Mouse (Mus musculus) neutrophil, adult 59 days (primary cell): ENCODE data around the gene Supt20. TPM values are rescaled to one million over a fixed set of nuclear protein-coding genes. Genes with fewer than 3 reads are reported as not detected.

ENCODE experiments used
- total RNA-seq, 2 experiments: library from RNA; stranded (reverse); gene quantifications; 1 replicate in 1 of 2; 2 replicates in 1 of 2; pipeline ENCODE4 v1.2.4; 2023

Supt20 gene
- total RNA-seq: 100 to 1,000 TPM in 1 of 2 experiments, 10 to 100 TPM in 1; 97.2 to 105 TPM

GRCm38 (mm10) chr3:54692202-54693055, at the start of gene Supt20:
Gene Supt20 (plus strand): TSS chr3:54692807.

DNA sequence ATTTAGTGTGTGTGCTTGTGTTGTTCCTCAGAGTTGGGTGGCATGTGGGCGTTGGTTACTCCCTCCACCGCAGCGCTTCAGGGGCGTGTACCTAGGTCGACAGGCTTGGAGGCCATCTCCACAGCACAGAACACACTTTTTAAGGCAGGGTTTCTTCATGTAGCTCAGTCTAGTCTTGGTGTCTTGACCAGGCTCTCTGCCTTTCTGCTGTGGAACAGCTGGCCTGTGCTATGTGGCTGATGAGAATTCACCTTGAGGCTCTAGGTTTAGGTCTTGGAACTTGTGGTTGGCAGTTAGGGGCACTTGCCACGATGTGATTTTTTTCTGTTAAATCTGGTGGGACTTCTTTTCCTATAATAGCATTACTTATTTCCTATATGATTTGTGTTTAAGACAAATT, 21.6 kb downstream of the Supt20 start, which contains the start of gene Gm21958:
TSS of gene Gm21958 (minus strand) at position 101 of the 400 bp plus-strand sequence.

GRCm38 (mm10) chr3:54735247-54736046, 42.8 kb downstream of the Supt20 start, which contains the start of the genes Exosc8 and Alg5:
Gene Exosc8 (minus strand): TSS chr3:54735393.
Gene Alg5 (plus strand): TSS chr3:54735539.

DNA sequence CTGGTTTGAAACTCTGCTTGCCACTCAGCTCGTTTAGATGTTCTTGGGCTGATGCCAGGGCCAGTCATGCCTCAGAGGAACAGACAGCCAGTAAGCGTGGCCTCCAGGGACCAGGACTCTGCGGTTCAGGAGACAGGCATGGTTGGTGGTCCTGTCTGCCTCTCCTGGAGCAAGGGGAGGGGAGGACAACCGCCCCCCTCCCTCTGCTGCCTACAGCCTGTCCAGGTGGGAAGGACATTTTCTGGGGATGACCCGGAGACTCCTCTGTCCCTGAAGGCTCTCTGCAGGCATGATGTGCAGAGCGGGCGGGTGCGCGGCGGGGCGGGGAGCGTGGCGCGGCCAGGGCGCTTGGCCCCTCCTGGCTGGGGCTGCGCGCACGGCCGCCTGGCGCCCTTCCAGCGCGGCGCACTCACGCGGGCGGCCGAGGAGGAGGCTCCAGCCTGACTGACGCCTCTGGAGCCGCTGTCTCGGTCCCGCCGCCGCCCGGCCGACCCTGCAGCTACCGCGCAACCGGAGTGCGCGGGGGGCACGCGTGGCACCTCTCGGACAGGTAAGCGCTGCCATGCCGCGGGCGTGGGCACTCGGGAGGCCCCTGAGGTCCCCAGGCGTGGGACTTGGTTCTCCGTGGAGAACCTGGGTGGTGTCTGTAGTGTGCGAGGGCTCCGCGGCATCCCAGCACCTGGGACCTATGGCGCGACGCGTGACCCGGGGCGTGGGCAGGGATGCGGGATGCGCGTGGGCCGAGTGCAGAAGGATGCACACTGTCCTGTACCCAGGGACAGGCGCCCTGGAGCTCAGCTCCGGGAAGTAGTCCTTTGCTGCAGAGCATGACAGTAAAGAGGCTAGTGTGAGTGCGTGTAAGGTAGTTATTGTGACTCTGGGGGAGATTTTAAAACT, 62.8 kb downstream of the Supt20 start, which contains the start of gene Smad9:
TSS of gene Smad9 (plus strand) at position 438 of the 897 bp plus-strand sequence.

Other genes starting within 250 kb of the Supt20 start
- gene Gm21958, start 21.5 kb downstream of the Supt20 start, total RNA-seq: not detected
- gene Exosc8, start 42.6 kb downstream of the Supt20 start, total RNA-seq: 10 to 100 TPM; 42.4 to 53.5 TPM
- 10 to 100 TPM; 11.5 to 13.0 TPM for gene Alg5, start 42.7 kb downstream of the Supt20 start, total RNA-seq
- gene Smad9, start 62.8 kb downstream of the Supt20 start, total RNA-seq: not detected
- gene Rfxap, start 115.0 kb downstream of the Supt20 start, total RNA-seq: 10 to 100 TPM; 21.5 to 28.3 TPM
- gene Sertm1, start 223.1 kb downstream of the Supt20 start, total RNA-seq: not detected